ENCODE assay signal across 11 mouse cellular contexts in genomic region chr4:137918559-137918958, GRCm38 (mm10). TPM values are rescaled to one million over a fixed set of nuclear protein-coding genes. Genes with fewer than 3 reads are reported as not detected.
DNase-seq lines count a peak whose midpoint lies in the region; ATAC-seq lines count a peak whose summit lies in the region.
"Had no signal": no experiment of that assay in that cellular context is flagged by ENCODE, and none has a peak within 500 bp of the region (broad histone marks: within the 10 kb centered on the region; RNA-seq: fewer than 3 reads in every experiment).

No protein-coding gene starts in this region.

- DNase-seq in cerebellum, adult 8-10 months: no peak
- no peak for DNase-seq in heart, postnatal 10 days
- DNase-seq in retina, postnatal 1 day: peak; percentile 60
- DNase-seq in retina, embryonic 14.5 days (ENCODE audit: low spot score): no peak
- no peak for DNase-seq in adrenal gland, postnatal 25 days
- DNase-seq: adrenal gland, adult 2 months; gastrocnemius, postnatal 14 days; kidney, postnatal 25 days had no signal

- H3K4me3 ChIP-seq in heart, embryonic 15.5 days: no peak overlapping the region
- no peak overlapping the region for H3K4me3 ChIP-seq in neural tube, embryonic 15.5 days (replicated peaks)

- no peak overlapping the region for H3K9ac ChIP-seq in heart, embryonic 15.5 days
- no peak overlapping the region for H3K9ac ChIP-seq in neural tube, embryonic 15.5 days (replicated peaks)

- H3K27me3 ChIP-seq in heart, embryonic 15.5 days: no peaks in the 10 kb centered on the region
- H3K27me3 ChIP-seq in neural tube, embryonic 15.5 days (replicated peaks): no peaks in the 10 kb centered on the region

- WGBS in heart, embryonic 15.5 days: 58% methylated on average over 9 of the region's 9 CpGs
- WGBS in neural tube, embryonic 15.5 days: 58% methylated on average over 9 of the region's 9 CpGs

- H3K4me2 ChIP-seq in heart, embryonic 15.5 days: no peak overlapping the region
- H3K4me2 ChIP-seq in neural tube, embryonic 15.5 days: no peak overlapping the region

- peaks cover 45% of the 10 kb centered on the region for H3K4me1 ChIP-seq in heart, embryonic 15.5 days (replicated peaks)
- peaks cover 53% of the 10 kb centered on the region for H3K4me1 ChIP-seq in neural tube, embryonic 15.5 days

- no peaks in the 10 kb centered on the region for H3K9me3 ChIP-seq in heart, embryonic 15.5 days (replicated peaks)
- H3K9me3 ChIP-seq in neural tube, embryonic 15.5 days (replicated peaks): no peaks in the 10 kb centered on the region

- ATAC-seq in cerebellum, adult (ENCODE audit: insufficient number of reproducible peaks, low FRiP score, low TSS enrichment): peak; percentile 52; the same call in 1 of the 2 replicates
- ATAC-seq in heart, embryonic 15.5 days (replicated peaks; ENCODE audit: insufficient number of reproducible peaks, insufficient read depth, low FRiP score, low read depth): no peak
- no peak for ATAC-seq in neural tube, embryonic 15.5 days (ENCODE audit: low FRiP score)

- H3K36me3 ChIP-seq in heart, embryonic 15.5 days: no peaks in the 10 kb centered on the region
- no peaks in the 10 kb centered on the region for H3K36me3 ChIP-seq in neural tube, embryonic 15.5 days

- intact Hi-C loops in heart, postnatal 10 days (cut with DNase I): no loop called here

- peak overlapping the region; percentile 92; the same call in 1 of the 2 replicates for H3K27ac ChIP-seq in heart, embryonic 15.5 days
- H3K27ac ChIP-seq in neural tube, embryonic 15.5 days (replicated peaks): 0 out of 2 replicates have a peak overlapping the region, but pooled peaks have one; percentile 1

RNA-seq across cellular contexts. Expression of gene Ece1, which starts 56.5 kb away (rescaled TPM):
- polyA plus RNA-seq in heart, embryonic 15.5 days (2015; fragmentation: Nextera tagmentation; extraction: Ambion mirVana): 51.3 and 77.2 TPM in 2 replicates
- 100 to 1,000 TPM; 109 to 129 TPM for total RNA-seq in heart, postnatal 10 days (2021)
- 23.0 TPM in 2 replicates for polyA plus RNA-seq in neural tube, embryonic 15.5 days (2015; fragmentation: Nextera tagmentation; extraction: Ambion mirVana)
- total RNA-seq in adrenal gland, postnatal 25 days (2021): 264 and 285 TPM in 2 replicates
